Mouse (Mus musculus): Measurements from ENCODE around the gene Myo7a.

GRCm38 (mm10) chr7:98108636-98109430 lies 10.5 kb downstream of the Myo7a start:
- TF ChIP-seq POLR2A (IDR thresholded peaks at IDR 0.05; ENCODE audit: low read depth, low read length) (no peak), CTCF (IDR thresholded peaks at IDR 0.05; ENCODE audit: extremely low read depth, insufficient read depth, insufficient read length, insufficient replicate concordance) (no peak)

Data from spleen, adult 2 months (tissue).